Mouse (Mus musculus): ENCODE measurements around the gene Kcnmb4. TPM values are rescaled to one million over a fixed set of nuclear protein-coding genes. Genes with fewer than 3 reads are reported as not detected.

Kcnmb4 gene
- polyA plus RNA-seq, 1 experiment from 2014 or later = 2.3 TPM

- in situ Hi-C loops (cut with MboI; ENCODE audit: low pct_unique_long_range_greater_than_20kb) = no loop called here
- TF ChIP-seq CTCF (IDR thresholded peaks at IDR 0.05) = no peak
- DNase-seq (ENCODE audit: low read depth, low spot score) = no peak
- H3K27me3 ChIP-seq = no peaks in the 10 kb centered on the region
- CTCF ChIA-PET = interaction anchor here (1.3 kb wide), 1 partner anchor 9 kb away, joined by 3 read pairs; no protein-coding TSS in a partner anchor
- ATAC-seq = no peak
- POLR2A ChIA-PET = no interaction called here
Observed at GRCm38 (mm10) chr10:116450621-116451020, 23.1 kb downstream of the Kcnmb4 start.

- POLR2A ChIA-PET = no interaction called here
- in situ Hi-C loops (cut with MboI; ENCODE audit: low pct_unique_long_range_greater_than_20kb) = no loop called here
- ATAC-seq (no peak), DNase-seq (ENCODE audit: low read depth, low spot score) (no peak)
- no peaks in the 10 kb centered on the region for H3K27me3 ChIP-seq
- CTCF ChIA-PET = no interaction called here
- no peak for TF ChIP-seq CTCF (IDR thresholded peaks at IDR 0.05)
Observed at GRCm38 (mm10) chr10:116448166-116448565, 25.5 kb downstream of the Kcnmb4 start.

GRCm38 (mm10) chr10:116447176-116447575 lies 26.5 kb downstream of the Kcnmb4 start:
- in situ Hi-C loops (cut with MboI; ENCODE audit: low pct_unique_long_range_greater_than_20kb) = no loop called here
- ATAC-seq (no peak), DNase-seq (ENCODE audit: low read depth, low spot score) (no peak)
- CTCF ChIA-PET = no interaction called here
- POLR2A ChIA-PET = interaction anchor here (0.6 kb wide), 1 partner anchor 901 kb away, joined by 3 read pairs; no protein-coding TSS in a partner anchor
- H3K27me3 ChIP-seq = no peaks in the 10 kb centered on the region
- TF ChIP-seq CTCF (IDR thresholded peaks at IDR 0.05) = no peak

DNA sequence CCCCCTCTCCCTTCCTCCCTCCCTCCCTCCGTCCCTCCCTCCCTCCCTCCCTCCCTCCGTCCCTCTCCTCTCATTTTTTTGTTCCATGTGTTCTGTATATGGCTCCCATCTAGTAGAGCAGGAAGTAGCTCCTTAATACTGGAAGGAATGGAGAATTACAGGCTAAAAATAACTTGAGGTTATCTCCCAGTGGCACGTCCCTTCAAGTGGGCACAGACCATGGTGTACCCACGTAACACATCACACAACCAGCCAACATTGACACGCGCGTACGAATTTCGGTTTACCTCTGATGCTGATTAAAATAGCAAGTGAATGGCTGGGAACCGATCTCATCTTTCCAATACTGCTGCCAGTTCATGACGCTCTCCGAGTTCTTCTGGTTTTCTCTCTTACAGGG lies 27.6 kb downstream of the Kcnmb4 start:
- ATAC-seq (no peak), DNase-seq (ENCODE audit: low read depth, low spot score) (no peak)
- no peaks in the 10 kb centered on the region for H3K27me3 ChIP-seq
- POLR2A ChIA-PET = no interaction called here
- no peak for TF ChIP-seq CTCF (IDR thresholded peaks at IDR 0.05)
- CTCF ChIA-PET = no interaction called here
- in situ Hi-C loops (cut with MboI; ENCODE audit: low pct_unique_long_range_greater_than_20kb) = no loop called here

GRCm38 (mm10) chr10:116444826-116445225 lies 28.9 kb downstream of the Kcnmb4 start:
- DNase-seq (ENCODE audit: low read depth, low spot score) = no peak
- ATAC-seq = no peak
- ChIA-PET CTCF (no interaction called here), POLR2A (no interaction called here)
- in situ Hi-C loops (cut with MboI; ENCODE audit: low pct_unique_long_range_greater_than_20kb) = no loop called here
- no peaks in the 10 kb centered on the region for H3K27me3 ChIP-seq
- TF ChIP-seq CTCF (IDR thresholded peaks at IDR 0.05) = no peak

GRCm38 (mm10) chr10:116444371-116444770 lies 29.3 kb downstream of the Kcnmb4 start:
- ATAC-seq (no peak), DNase-seq (ENCODE audit: low read depth, low spot score) (no peak)
- no peak for TF ChIP-seq CTCF (IDR thresholded peaks at IDR 0.05)
- H3K27me3 ChIP-seq = no peaks in the 10 kb centered on the region
- POLR2A ChIA-PET = no interaction called here
- CTCF ChIA-PET = no interaction called here
- in situ Hi-C loops (cut with MboI; ENCODE audit: low pct_unique_long_range_greater_than_20kb) = no loop called here

DNA sequence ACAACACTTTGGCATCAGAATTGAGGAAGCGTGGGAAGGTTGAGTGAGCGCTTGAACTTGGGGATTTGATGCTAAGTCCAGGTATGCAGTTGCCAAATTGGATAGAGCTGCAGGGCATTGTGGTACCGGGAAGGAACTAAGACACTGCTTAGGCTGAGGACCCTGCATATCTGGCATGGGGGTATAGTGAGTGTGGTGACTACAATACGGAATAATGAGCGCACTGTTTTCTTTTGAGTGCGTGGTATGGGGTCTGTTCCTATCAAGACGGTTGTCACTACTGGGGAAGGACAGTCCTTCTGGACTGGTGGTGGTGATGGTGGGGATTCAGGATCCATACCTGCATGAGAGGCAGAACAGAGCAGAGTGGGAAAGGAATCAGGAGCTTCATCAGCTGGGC lies 32.7 kb downstream of the Kcnmb4 start:
- no peak for DNase-seq (ENCODE audit: low read depth, low spot score)
- ChIA-PET POLR2A (no interaction called here), CTCF (interaction anchor here (1.7 kb wide), 1 partner anchor 10 kb away, joined by 3 read pairs; no protein-coding TSS in a partner anchor)
- TF ChIP-seq CTCF (IDR thresholded peaks at IDR 0.05) = no peak
- H3K27me3 ChIP-seq = no peaks in the 10 kb centered on the region
- no peak for ATAC-seq
- in situ Hi-C loops (cut with MboI; ENCODE audit: low pct_unique_long_range_greater_than_20kb) = no loop called here

GRCm38 (mm10) chr10:116440088-116440487 lies 33.6 kb downstream of the Kcnmb4 start:
- DNase-seq (ENCODE audit: low read depth, low spot score) (no peak), ATAC-seq (no peak)
- TF ChIP-seq CTCF (IDR thresholded peaks at IDR 0.05) = no peak
- ChIA-PET POLR2A (no interaction called here), CTCF (no interaction called here)
- in situ Hi-C loops (cut with MboI; ENCODE audit: low pct_unique_long_range_greater_than_20kb) = no loop called here
- no peaks in the 10 kb centered on the region for H3K27me3 ChIP-seq

GRCm38 (mm10) chr10:116435455-116435854 lies 38.2 kb downstream of the Kcnmb4 start:
- DNase-seq (ENCODE audit: low read depth, low spot score) (no peak), ATAC-seq (no peak)
- in situ Hi-C loops (cut with MboI; ENCODE audit: low pct_unique_long_range_greater_than_20kb) = no loop called here
- CTCF ChIA-PET = no interaction called here
- no peak for TF ChIP-seq CTCF (IDR thresholded peaks at IDR 0.05)
- POLR2A ChIA-PET = no interaction called here
- no peaks in the 10 kb centered on the region for H3K27me3 ChIP-seq

DNA sequence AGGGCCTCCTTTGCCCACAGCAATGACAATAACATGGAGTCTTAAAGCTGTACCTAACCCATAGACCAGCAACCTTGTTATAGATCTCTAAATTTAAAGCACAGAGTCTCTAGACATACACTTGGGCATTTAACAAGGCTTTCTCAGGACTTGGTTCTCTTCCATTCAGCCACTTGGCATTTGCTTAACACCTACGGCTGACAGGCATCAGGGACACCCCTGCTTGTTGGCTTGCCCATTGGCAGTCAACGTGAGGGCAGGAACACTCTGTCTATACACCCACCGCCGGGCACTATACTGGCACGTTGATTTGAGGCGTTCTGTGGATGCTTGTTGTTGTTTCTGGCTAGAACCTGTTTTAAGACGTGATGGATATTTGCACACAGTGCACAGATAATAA lies 41.3 kb downstream of the Kcnmb4 start:
- CTCF ChIA-PET = no interaction called here
- in situ Hi-C loops (cut with MboI; ENCODE audit: low pct_unique_long_range_greater_than_20kb) = no loop called here
- ATAC-seq (no peak), DNase-seq (ENCODE audit: low read depth, low spot score) (no peak)
- POLR2A ChIA-PET = no interaction called here
- H3K27me3 ChIP-seq = no peaks in the 10 kb centered on the region
- no peak for TF ChIP-seq CTCF (IDR thresholded peaks at IDR 0.05)

- no peak for TF ChIP-seq CTCF (IDR thresholded peaks at IDR 0.05)
- ATAC-seq (no peak), DNase-seq (ENCODE audit: low read depth, low spot score) (no peak)
- CTCF ChIA-PET = no interaction called here
- in situ Hi-C loops (cut with MboI; ENCODE audit: low pct_unique_long_range_greater_than_20kb) = no loop called here
- H3K27me3 ChIP-seq = no peaks in the 10 kb centered on the region
- POLR2A ChIA-PET = no interaction called here
Observed at GRCm38 (mm10) chr10:116428026-116428780, 45.5 kb downstream of the Kcnmb4 start.

GRCm38 (mm10) chr10:116426176-116426575 lies 47.5 kb downstream of the Kcnmb4 start:
- DNase-seq (ENCODE audit: low read depth, low spot score) = no peak
- in situ Hi-C loops (cut with MboI; ENCODE audit: low pct_unique_long_range_greater_than_20kb) = no loop called here
- no peaks in the 10 kb centered on the region for H3K27me3 ChIP-seq
- no peak for ATAC-seq
- POLR2A ChIA-PET = no interaction called here
- TF ChIP-seq CTCF (IDR thresholded peaks at IDR 0.05) = no peak
- CTCF ChIA-PET = no interaction called here
